Mouse (Mus musculus): ENCODE measurements around the gene Dagla. TPM values are rescaled to one million over a fixed set of nuclear protein-coding genes. Genes with fewer than 3 reads are reported as not detected.

Gene Dagla
- total RNA-seq, 2 experiments from 2014 or later, result 121 to 142 TPM

DNA sequence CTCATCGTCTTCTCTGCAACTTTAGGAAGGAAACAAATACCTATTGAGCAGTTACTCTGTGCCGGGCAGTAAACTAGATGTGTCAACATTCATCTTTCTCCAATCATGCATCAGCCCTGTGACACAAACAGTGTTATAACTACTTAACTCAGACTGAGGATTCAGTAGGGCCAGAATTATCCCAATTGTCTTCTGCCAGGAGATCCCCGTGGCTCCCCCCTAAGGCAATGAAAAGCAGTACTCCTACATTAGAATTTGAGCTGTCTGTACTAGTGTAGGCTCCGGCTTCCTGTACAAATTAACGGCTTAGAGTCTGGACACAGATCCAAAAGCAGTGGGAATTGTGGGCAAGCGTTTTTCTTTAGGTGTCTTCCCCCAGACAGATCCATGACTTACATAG is 99.6 kb downstream of the Dagla start:
- DNase-seq (ENCODE audit: extremely low spot score in 1 of 2, low spot score in 1 of 2), result no peak

GRCm38 (mm10) chr19:10204616-10205001 is 100.1 kb downstream of the Dagla start:
- peak in 1 of 2 experiments; percentile 24 for DNase-seq (ENCODE audit: extremely low spot score in 1 of 2, low spot score in 1 of 2)

DNA sequence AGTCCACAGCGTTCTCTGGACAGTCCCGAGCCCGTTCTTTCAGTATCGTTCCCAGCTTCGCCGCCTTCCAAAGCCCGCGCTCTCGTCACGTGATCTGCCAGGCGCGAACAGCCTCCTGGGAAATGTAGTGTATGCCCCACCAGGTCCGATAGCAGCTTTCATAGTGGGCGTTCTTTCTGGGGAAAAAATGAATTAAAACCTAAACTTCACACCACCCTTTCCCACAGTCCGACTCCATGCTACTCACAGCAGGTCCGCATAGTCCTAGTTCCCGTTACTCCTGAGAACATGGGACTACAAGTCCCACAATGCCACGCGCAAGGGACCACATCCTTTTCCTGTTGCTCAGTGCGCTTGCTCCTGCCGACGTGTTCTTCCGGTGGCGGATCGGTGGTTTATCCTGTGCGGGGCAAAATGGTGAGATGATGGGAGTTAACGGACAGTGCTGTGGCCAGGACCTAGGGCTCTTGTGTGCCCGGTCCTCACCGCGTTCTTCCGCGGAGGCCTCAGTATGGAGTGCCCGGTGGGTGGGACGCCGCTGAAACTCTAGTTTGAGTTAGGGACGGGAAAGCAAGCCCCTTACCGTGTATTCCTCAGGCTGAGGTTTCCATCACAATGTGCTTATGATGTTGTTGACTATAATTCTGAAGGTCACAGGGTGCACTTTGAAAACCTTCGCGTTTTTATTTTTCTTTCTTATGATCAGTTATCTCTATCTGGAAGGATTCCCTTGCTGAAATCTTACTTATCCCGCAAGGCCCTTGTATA is 100.6 kb downstream of the Dagla start, which contains the start of the genes Tmem258 and Fen1:
Gene Tmem258, plus strand, starts transcription at position 167 of the 768 bp plus-strand sequence.
Gene Fen1, minus strand, starts transcription at position 322 of the 768 bp plus-strand sequence.
- DNase-seq (ENCODE audit: extremely low spot score in 1 of 2, low spot score in 1 of 2), result peak; percentile 90 to 91

DNA sequence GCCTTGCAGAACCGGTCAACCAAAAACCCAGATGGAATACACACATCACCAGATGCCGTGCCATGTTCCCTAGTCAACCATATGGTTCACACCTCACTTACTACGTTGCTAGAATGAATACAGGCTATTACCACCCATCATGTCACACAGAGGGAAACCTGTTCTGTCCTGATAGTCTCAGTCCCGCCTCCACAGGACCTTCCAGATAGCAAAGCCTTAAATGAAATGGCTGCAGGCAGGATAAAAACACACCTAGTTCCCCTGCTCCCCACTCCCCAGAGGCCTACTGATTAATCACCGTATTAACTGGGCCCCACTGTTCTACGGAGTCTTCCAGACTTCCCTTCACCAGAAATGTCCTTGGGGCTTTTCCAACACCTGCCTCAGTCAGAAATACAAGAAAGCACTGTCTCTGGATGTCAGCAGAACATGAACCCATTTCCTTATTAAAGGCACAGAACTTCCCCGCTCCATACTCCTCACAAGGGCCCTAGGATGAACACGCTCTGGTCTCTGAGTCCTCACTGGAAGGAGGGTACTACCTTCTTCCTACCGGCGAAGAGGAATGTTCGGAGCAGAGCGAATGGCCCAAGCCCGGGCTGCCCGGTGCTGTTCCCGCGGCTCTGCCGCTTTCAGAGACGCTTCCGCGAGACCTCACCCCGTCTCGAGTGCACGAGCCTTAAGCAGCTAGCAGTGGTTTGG is 101.4 kb downstream of the Dagla start:
- DNase-seq (ENCODE audit: extremely low spot score in 1 of 2, low spot score in 1 of 2), result no peak

DNA sequence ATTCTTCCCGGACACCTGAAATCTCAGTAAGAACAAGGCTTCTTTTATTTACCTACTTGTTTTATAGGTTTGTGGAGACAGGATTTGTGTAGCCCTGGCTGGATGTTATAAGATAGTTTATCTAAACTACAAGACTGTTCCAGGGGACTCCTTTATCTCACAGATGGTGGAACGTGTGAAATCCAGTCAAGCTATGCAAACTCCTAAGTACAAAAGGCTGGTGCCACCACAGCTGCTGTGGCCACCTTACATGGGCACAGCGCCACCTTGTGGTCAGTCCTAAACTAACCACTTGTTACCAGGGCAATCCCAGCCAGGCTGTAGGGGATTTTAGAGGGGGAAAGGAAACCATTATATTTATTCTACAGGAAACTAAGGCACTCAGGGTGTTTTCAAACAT is 106.0 kb downstream of the Dagla start:
- peak; percentile 71 to 92 for DNase-seq (ENCODE audit: extremely low spot score in 1 of 2, low spot score in 1 of 2)

GRCm38 (mm10) chr19:10198286-10198685 is 106.4 kb downstream of the Dagla start:
- no peak for DNase-seq (ENCODE audit: extremely low spot score in 1 of 2, low spot score in 1 of 2)

GRCm38 (mm10) chr19:10197130-10197529 is 107.5 kb downstream of the Dagla start:
- DNase-seq (ENCODE audit: extremely low spot score in 1 of 2, low spot score in 1 of 2), result no peak

Other genes starting within 250 kb of the Dagla start
- gene Fads2, start 203.1 kb downstream of the Dagla start, total RNA-seq (2021), result 100 to 1,000 TPM; 164 to 182 TPM
- 100 to 1,000 TPM; 181 to 195 TPM for gene Fads1, start 122.0 kb downstream of the Dagla start, total RNA-seq (2021)
- gene Tmem258, start 100.9 kb downstream of the Dagla start, total RNA-seq (2021), result 10 to 100 TPM; 84.3 to 92.4 TPM
- gene Fen1, start 100.7 kb downstream of the Dagla start, total RNA-seq (2021), result 1 to 10 TPM; 9.1 to 9.4 TPM
- 10 to 100 TPM; 30.5 to 32.4 TPM for gene Myrf, start 64.1 kb downstream of the Dagla start, total RNA-seq (2021)
- gene Syt7, start 84.2 kb upstream of the Dagla start, total RNA-seq (2021), result 100 to 1,000 TPM; 258 to 328 TPM
- 10 to 100 TPM; 76.2 to 78.9 TPM for gene Lrrc10b, start 152.6 kb upstream of the Dagla start, total RNA-seq (2021)
- 1 to 10 TPM; 1.7 to 3.4 TPM for gene Ppp1r32, start 178.1 kb upstream of the Dagla start, total RNA-seq (2021)
- gene Cpsf7, start 220.4 kb upstream of the Dagla start, total RNA-seq (2021), result 10 to 100 TPM; 65.9 to 72.2 TPM
- 10 to 100 TPM; 52.4 to 60.0 TPM for gene Sdhaf2, start 221.3 kb upstream of the Dagla start, total RNA-seq (2021)

All from layer of hippocampus, postnatal 25 days (tissue).